Mouse (Mus musculus) ovary, adult 18-20 months (tissue): ENCODE results near the gene Cox17.

ENCODE experiments used
- DNase-seq: peaks from one replicate; pipeline ENCODE4 v3.0.0; 2022; ENCODE audit warnings: low spot score, mixed read lengths

Gene Cox17

GRCm38 (mm10) chr16:38349881-38350280, 3.1 kb downstream of the Cox17 start:
- no peak for DNase-seq

- no peak for DNase-seq
These were observed 3.6 kb downstream of the Cox17 start for GRCm38 (mm10) chr16:38350361-38350855.

DNA sequence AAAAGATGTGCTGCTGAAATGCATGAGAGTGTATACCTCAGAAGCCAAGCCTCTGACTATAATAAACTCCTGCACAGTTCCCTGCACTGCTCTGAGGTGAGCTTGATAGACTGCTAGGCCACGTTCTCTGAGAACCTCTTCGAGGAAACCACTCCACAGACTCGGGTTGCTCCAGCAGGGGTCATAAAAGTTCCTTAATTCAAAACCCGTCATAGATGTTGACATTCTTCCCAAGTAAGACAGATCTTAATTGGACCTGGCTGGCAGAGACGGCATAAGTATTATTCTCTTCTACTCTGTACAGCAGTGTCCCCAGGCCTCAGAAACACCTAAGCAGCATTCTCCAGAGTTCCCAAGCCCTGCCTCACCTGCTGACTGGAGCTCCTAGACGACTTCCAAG, 4.1 kb downstream of the Cox17 start:
- no peak for DNase-seq

GRCm38 (mm10) chr16:38352031-38352430, 5.2 kb downstream of the Cox17 start:
- no peak for DNase-seq

- no peak for DNase-seq
These were observed 6.1 kb downstream of the Cox17 start for GRCm38 (mm10) chr16:38352851-38353250.

GRCm38 (mm10) chr16:38353642-38354041, 6.9 kb downstream of the Cox17 start:
- no peak for DNase-seq

- no peak for DNase-seq
These were observed 7.6 kb downstream of the Cox17 start for GRCm38 (mm10) chr16:38354185-38354913.

DNA sequence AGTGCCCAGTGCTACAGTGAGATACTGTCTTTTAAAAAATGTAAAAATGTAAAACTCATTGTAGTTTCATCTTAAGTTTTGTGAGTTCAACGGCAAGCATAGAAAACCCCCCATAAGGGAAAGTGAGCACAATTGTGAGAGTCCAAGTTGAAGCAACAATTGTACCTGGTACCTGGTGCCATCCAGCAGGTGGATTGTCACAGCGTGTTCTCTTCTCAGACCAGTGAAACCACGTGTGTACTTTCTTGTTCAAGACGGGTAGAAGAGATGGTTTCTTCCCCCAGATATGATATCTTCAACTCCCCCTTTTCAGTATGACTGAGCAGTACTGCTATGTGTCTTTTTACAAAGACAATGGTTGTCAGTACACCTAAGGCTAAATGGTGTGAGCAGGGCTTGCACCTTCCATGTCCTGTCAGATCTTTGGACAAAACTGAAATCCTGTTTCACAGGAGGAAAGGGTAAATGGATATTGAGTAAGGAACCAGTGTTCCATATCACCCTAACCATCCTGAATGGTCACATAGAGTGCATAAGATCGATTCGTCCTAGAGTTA, 11.5 kb downstream of the Cox17 start:
- no peak for DNase-seq

GRCm38 (mm10) chr16:38359241-38359640, 12.4 kb downstream of the Cox17 start:
- no peak for DNase-seq

GRCm38 (mm10) chr16:38359857-38360256, 13.1 kb downstream of the Cox17 start:
- DNase-seq: no peak

DNA sequence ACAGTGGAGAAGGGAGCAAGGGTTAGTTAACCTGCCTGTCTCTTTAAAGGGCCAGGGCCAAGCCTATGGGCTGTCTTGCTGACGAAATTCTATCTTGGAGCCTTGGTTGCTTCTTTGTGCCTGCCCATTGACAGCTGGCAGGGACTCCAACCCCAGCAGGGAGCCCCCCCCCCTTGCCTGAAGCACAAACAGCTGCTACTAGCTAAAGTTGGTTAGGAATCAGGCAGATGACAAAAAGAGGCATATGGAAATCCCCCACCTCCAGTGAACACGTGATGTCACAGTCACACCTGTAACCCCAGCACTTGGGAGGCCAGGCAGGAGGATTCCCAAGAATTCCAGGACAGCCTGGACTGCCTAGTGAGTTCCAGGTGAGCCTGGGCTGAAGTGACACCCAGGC, 13.5 kb downstream of the Cox17 start:
- DNase-seq: no peak

DNA sequence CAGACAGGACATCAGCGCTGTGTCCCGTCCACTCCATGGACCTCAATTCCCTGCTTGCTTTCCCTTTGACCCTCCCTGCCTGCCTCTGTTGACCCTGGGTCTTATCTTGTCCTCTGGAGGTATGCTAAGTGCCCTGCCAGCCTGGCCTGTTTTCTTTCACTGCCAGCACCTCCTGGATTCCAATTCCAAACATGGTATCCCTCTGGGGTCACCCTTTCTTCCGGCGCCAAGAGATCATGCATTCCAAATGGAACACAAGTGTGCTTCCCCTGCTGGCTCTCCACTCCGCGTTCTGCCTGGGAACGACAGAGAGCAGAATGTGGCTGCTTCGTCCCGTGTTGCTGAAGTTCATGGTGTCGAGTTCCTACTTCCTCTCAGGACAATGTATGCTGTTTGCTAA, 15.1 kb downstream of the Cox17 start, which contains the start of gene Popdc2:
TSS of gene Popdc2 (plus strand) at position 277 of the 400 bp plus-strand sequence.
- peak; percentile 32 for DNase-seq

DNA sequence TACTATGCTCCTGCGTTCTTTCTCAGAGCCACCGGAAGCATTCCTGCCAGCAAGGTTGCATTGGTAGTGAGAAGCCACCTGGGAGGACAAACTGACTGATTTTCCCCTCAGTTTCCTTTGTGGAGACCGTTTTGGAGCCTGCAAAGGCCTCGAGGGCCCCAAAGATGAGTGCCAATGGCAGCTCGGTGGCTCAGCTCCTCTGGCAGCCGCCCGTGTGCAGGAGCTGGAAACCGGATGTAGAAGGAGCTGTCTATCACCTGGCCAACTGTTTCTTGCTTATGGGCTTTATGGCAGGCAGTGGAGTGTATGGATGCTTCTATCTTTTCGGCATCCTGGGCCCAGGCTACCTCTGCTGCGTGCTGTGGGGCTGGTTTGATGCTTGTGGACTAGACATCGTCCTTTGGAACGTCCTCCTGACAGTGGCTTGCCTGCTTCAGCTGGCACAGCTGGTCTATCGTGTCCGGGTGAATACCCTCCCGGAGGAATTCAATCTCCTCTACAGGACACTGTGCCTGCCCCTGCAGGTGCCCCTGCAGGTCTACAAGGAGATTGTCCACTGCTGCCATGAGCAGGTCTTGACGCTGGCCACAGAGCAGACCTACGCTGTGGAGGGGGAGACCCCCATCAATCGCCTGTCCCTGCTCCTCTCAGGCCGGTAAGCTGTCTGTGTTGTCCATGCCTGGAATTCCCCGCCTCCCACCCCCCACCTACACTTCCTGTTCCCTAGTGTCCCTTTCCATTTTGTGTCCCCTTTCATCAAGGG, 15.9 kb downstream of the Cox17 start:
- no peak for DNase-seq

- no peak for DNase-seq
These were observed 16.4 kb downstream of the Cox17 start for GRCm38 (mm10) chr16:38363256-38363595.

GRCm38 (mm10) chr16:38363657-38364056, 16.9 kb downstream of the Cox17 start:
- no peak for DNase-seq

GRCm38 (mm10) chr16:38365390-38365789, 18.6 kb downstream of the Cox17 start:
- no peak for DNase-seq

- DNase-seq: no peak
These were observed 19.4 kb downstream of the Cox17 start for GRCm38 (mm10) chr16:38366231-38366630.

GRCm38 (mm10) chr16:38368336-38368735, 21.5 kb downstream of the Cox17 start:
- DNase-seq: no peak

- no peak for DNase-seq
These were observed 22.2 kb downstream of the Cox17 start for GRCm38 (mm10) chr16:38369000-38369399.

DNA sequence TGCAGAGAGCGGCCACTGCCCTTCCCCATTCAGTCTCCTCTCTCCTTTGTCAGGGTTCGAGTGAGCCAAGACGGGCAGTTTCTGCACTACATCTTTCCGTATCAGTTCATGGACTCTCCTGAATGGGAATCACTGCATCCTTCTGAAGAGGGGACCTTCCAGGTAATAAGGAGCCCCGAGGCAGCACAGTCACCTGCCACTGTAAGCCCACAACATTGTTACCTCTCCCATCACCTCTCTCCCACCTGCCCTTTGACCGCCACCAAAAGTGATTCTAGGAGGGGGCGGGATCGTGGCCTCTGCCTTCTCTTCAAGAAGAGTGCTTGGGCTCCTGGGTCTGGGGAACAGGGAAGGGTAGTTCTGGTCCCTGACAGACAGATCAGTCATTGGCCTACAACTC, 22.6 kb downstream of the Cox17 start:
- no peak for DNase-seq

DNA sequence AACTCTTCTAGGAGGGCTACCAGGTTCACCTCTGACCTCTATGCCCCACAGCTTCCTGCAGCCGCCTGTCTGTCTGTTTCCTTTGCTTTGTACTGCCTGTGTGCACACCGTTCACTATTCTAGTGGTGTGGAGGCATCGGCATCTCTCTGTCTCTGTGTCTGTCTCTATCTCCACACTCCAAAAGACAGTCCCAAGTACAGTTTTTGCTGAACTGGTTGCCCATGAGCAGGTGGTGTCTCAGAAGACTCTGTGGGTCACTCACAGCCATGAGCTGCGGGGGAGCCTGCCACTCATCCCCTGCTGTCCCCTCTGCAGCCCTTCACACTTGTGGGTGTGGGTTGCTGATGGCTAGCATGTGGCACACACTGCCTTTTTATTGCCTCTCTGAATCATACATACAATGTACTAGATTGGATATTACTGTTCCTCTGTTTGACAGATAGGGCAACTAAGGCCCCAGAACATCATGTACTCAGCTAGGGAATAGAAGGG, 23.2 kb downstream of the Cox17 start:
- DNase-seq: no peak

DNA sequence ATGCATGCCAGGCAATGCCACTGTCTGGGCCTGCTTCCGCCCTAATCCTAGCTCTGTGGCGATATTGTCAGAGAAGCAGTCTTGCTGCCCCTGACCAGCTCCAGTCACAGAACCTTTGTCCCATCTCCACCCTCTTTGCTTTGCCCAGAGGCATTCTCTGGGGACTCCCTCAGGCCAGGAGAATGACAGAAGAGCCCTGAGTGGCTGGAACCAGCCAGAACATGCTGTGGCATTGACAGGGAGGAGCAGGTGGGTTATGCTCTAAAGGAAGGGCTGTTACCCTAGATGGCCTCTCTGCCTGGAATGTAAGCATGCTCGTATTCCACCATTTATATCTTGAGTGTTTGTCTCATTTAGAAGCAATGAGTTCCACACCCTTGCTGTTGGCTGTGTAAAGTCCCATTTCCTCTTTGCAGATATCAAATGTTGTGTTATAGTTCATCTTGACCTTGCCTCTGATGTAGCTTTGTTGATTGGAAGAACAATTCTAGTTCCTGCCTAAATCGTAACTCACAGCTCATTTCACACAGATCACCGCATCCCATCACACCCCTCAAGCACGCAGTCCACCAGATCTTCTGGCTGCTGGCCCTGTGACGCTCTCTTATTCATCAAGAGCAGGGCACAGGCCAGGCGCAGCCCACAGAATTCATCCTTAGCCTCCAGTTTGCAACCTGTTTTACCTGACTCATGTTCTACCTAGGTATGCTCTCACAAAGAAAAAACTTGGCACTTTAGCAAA, 24.0 kb downstream of the Cox17 start:
- no peak for DNase-seq
